Mouse (Mus musculus): ENCODE data around the gene Chat. TPM values are rescaled to one million over a fixed set of nuclear protein-coding genes. Genes with fewer than 3 reads are reported as not detected.

The Chat gene
- polyA plus RNA-seq, 2 experiments, result 0.03 TPM; not detected in 1

DNA sequence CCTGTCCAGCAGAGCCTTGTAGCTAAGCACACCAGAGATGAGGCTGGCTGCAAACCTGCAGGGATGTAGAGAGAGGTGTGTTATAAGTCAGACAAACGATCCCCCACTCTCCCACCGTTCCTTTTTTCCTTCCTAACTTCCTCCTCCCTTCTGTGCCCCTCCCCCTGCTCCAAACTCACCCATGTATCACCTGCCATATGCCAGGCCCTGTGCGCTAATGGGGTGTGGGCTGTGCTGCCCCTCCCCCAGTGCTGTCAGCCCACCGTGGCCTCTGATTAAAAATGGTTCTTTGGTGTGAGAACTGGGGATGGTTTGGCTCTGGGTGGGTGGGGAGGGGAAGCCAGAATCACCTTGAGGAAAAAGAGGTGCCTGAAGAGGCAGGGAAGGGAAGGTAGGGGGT is 13.2 kb downstream of the Chat start:
- Histone ChIP-seq H3K4me2 (replicated peaks; ENCODE audit: low read depth, low read length, severe bottlenecking) (no peak overlapping the region), H3K27me3 (ENCODE audit: control insufficient read depth, insufficient read depth, low read length) (no peaks in the 10 kb centered on the region), H3K9me3 (ENCODE audit: control insufficient read depth, low read length) (no peaks in the 10 kb centered on the region), H3K4me3 (replicated peaks; ENCODE audit: low read length) (no peak overlapping the region), H3K36me3 (ENCODE audit: control insufficient read depth, insufficient read depth, low read length) (no peaks in the 10 kb centered on the region), H3K27ac (replicated peaks; ENCODE audit: low read depth, low read length) (no peak overlapping the region), H3K4me1 (ENCODE audit: control insufficient read depth, insufficient read depth, low read length) (no peaks in the 10 kb centered on the region), H3K9ac (ENCODE audit: low read depth, low read length, severe bottlenecking) (no peak overlapping the region)
- ATAC-seq (ENCODE audit: low FRiP score, low read depth), result no peak
- DNase-seq (ENCODE audit: low spot score), result no peak
- 3% methylated on average over 4 of the region's 4 CpGs for WGBS
- no peak for TF ChIP-seq POLR2A (IDR thresholded peaks at IDR 0.05; ENCODE audit: borderline replicate concordance, extremely low read depth, insufficient read depth, insufficient read length)

DNA sequence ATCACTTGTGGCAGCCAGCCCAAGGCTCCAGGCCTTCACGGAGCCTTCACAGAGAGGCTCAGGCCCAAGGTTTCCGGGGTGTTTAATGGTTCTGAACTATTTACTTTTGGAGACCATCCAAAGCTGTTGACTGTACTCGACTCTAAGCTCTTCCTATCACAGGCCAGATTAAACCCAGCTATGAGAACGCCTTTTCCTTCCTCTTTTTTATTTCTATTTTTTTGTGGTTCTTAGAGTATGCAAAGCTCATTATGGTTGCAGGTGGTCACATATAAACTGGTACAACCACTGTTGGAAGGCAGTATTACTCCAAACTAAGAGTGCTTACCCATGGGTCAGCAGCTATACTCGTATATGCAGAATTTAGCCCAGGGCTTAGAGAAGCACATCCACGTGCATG is 18.8 kb downstream of the Chat start:
- Histone ChIP-seq H3K27me3 (ENCODE audit: control insufficient read depth, insufficient read depth, low read length) (no peaks in the 10 kb centered on the region), H3K9ac (ENCODE audit: low read depth, low read length, severe bottlenecking) (no peak overlapping the region), H3K9me3 (ENCODE audit: control insufficient read depth, low read length) (no peaks in the 10 kb centered on the region), H3K4me3 (replicated peaks; ENCODE audit: low read length) (no peak overlapping the region), H3K4me2 (replicated peaks; ENCODE audit: low read depth, low read length, severe bottlenecking) (no peak overlapping the region), H3K27ac (replicated peaks; ENCODE audit: low read depth, low read length) (no peak overlapping the region), H3K4me1 (ENCODE audit: control insufficient read depth, insufficient read depth, low read length) (no peaks in the 10 kb centered on the region), H3K36me3 (ENCODE audit: control insufficient read depth, insufficient read depth, low read length) (no peaks in the 10 kb centered on the region)
- 70% methylated on average over 6 of the region's 6 CpGs for WGBS
- no peak for ATAC-seq (ENCODE audit: low FRiP score, low read depth)
- no peak for DNase-seq (ENCODE audit: low spot score)
- no peak for TF ChIP-seq POLR2A (IDR thresholded peaks at IDR 0.05; ENCODE audit: borderline replicate concordance, extremely low read depth, insufficient read depth, insufficient read length)

GRCm38 (mm10) chr14:32443446-32443845 is 22.3 kb downstream of the Chat start:
- H3K27me3 ChIP-seq (ENCODE audit: control insufficient read depth, insufficient read depth, low read length), result no peaks in the 10 kb centered on the region
- no peaks in the 10 kb centered on the region for H3K9me3 ChIP-seq (ENCODE audit: control insufficient read depth, low read length)
- H3K27ac ChIP-seq (replicated peaks; ENCODE audit: low read depth, low read length), result no peak overlapping the region
- H3K9ac ChIP-seq (ENCODE audit: low read depth, low read length, severe bottlenecking), result no peak overlapping the region
- no peak for DNase-seq (ENCODE audit: low spot score)
- no peak overlapping the region for H3K4me3 ChIP-seq (replicated peaks; ENCODE audit: low read length)
- WGBS, result 26% methylated on average over 8 of the region's 8 CpGs
- no peak for ATAC-seq (ENCODE audit: low FRiP score, low read depth)
- H3K36me3 ChIP-seq (ENCODE audit: control insufficient read depth, insufficient read depth, low read length), result no peaks in the 10 kb centered on the region
- H3K4me1 ChIP-seq (ENCODE audit: control insufficient read depth, insufficient read depth, low read length), result no peaks in the 10 kb centered on the region
- no peak overlapping the region for H3K4me2 ChIP-seq (replicated peaks; ENCODE audit: low read depth, low read length, severe bottlenecking)
- no peak for TF ChIP-seq POLR2A (IDR thresholded peaks at IDR 0.05; ENCODE audit: borderline replicate concordance, extremely low read depth, insufficient read depth, insufficient read length)

GRCm38 (mm10) chr14:32439744-32440143 is 26.0 kb downstream of the Chat start:
- TF ChIP-seq POLR2A (IDR thresholded peaks at IDR 0.05; ENCODE audit: borderline replicate concordance, extremely low read depth, insufficient read depth, insufficient read length), result no peak
- Histone ChIP-seq H3K27ac (replicated peaks; ENCODE audit: low read depth, low read length) (no peak overlapping the region), H3K36me3 (ENCODE audit: control insufficient read depth, insufficient read depth, low read length) (no peaks in the 10 kb centered on the region), H3K4me2 (replicated peaks; ENCODE audit: low read depth, low read length, severe bottlenecking) (no peak overlapping the region), H3K9ac (ENCODE audit: low read depth, low read length, severe bottlenecking) (no peak overlapping the region), H3K4me1 (ENCODE audit: control insufficient read depth, insufficient read depth, low read length) (no peaks in the 10 kb centered on the region), H3K4me3 (replicated peaks; ENCODE audit: low read length) (no peak overlapping the region), H3K27me3 (ENCODE audit: control insufficient read depth, insufficient read depth, low read length) (no peaks in the 10 kb centered on the region), H3K9me3 (ENCODE audit: control insufficient read depth, low read length) (no peaks in the 10 kb centered on the region)
- 17% methylated on average over 3 of the region's 3 CpGs for WGBS
- ATAC-seq (ENCODE audit: low FRiP score, low read depth) (no peak), DNase-seq (ENCODE audit: low spot score) (no peak)

GRCm38 (mm10) chr14:32439316-32439715 is 26.5 kb downstream of the Chat start:
- no peak overlapping the region for H3K4me3 ChIP-seq (replicated peaks; ENCODE audit: low read length)
- DNase-seq (ENCODE audit: low spot score) (no peak), ATAC-seq (ENCODE audit: low FRiP score, low read depth) (no peak)
- no peak overlapping the region for H3K27ac ChIP-seq (replicated peaks; ENCODE audit: low read depth, low read length)
- H3K27me3 ChIP-seq (ENCODE audit: control insufficient read depth, insufficient read depth, low read length), result no peaks in the 10 kb centered on the region
- H3K9ac ChIP-seq (ENCODE audit: low read depth, low read length, severe bottlenecking), result no peak overlapping the region
- no peaks in the 10 kb centered on the region for H3K36me3 ChIP-seq (ENCODE audit: control insufficient read depth, insufficient read depth, low read length)
- no peaks in the 10 kb centered on the region for H3K9me3 ChIP-seq (ENCODE audit: control insufficient read depth, low read length)
- no peaks in the 10 kb centered on the region for H3K4me1 ChIP-seq (ENCODE audit: control insufficient read depth, insufficient read depth, low read length)
- 38% methylated on average over 5 of the region's 5 CpGs for WGBS
- no peak for TF ChIP-seq POLR2A (IDR thresholded peaks at IDR 0.05; ENCODE audit: borderline replicate concordance, extremely low read depth, insufficient read depth, insufficient read length)
- no peak overlapping the region for H3K4me2 ChIP-seq (replicated peaks; ENCODE audit: low read depth, low read length, severe bottlenecking)

- Histone ChIP-seq H3K27ac (replicated peaks; ENCODE audit: low read depth, low read length) (no peak overlapping the region), H3K4me3 (replicated peaks; ENCODE audit: low read length) (no peak overlapping the region), H3K4me2 (replicated peaks; ENCODE audit: low read depth, low read length, severe bottlenecking) (no peak overlapping the region), H3K27me3 (ENCODE audit: control insufficient read depth, insufficient read depth, low read length) (no peaks in the 10 kb centered on the region), H3K36me3 (ENCODE audit: control insufficient read depth, insufficient read depth, low read length) (no peaks in the 10 kb centered on the region), H3K9me3 (ENCODE audit: control insufficient read depth, low read length) (no peaks in the 10 kb centered on the region), H3K9ac (ENCODE audit: low read depth, low read length, severe bottlenecking) (no peak overlapping the region), H3K4me1 (ENCODE audit: control insufficient read depth, insufficient read depth, low read length) (no peaks in the 10 kb centered on the region)
- TF ChIP-seq POLR2A (IDR thresholded peaks at IDR 0.05; ENCODE audit: borderline replicate concordance, extremely low read depth, insufficient read depth, insufficient read length), result no peak
- DNase-seq (ENCODE audit: low spot score), result no peak
- WGBS, result 26% methylated on average over 5 of the region's 5 CpGs
- ATAC-seq (ENCODE audit: low FRiP score, low read depth), result no peak
These were observed 28.4 kb downstream of the Chat start for GRCm38 (mm10) chr14:32437352-32437793.
